Mouse (Mus musculus) CH12.LX (cell line): ENCODE results near the gene Igsf21. TPM values are rescaled to one million over a fixed set of nuclear protein-coding genes. Genes with fewer than 3 reads are reported as not detected.

ENCODE experiments used
- DNase-seq: peaks from one replicate; pipeline ENCODE4 v3.0.0-alpha.2; 2013; ENCODE audit errors: extremely low read depth
- H3K27ac ChIP-seq: 2 replicates; pipeline ENCODE4 v1.5.1; 2012; ENCODE audit warnings: low read depth, mild to moderate bottlenecking, control low read depth, moderate library complexity; ENCODE audit not compliant: insufficient read depth
- H3K27me3 ChIP-seq: replicated peaks from 2 replicates; pipeline ENCODE3; 2012; ENCODE audit warnings: inconsistent platforms
- H3K36me3 ChIP-seq, 2 experiments: replicated peaks in 1 of 2; 2 replicates each; pipeline versions ENCODE3 to v1.6.1; 2012; ENCODE audit warnings: inconsistent platforms in 1 of 2, low read length in 1 of 2, mild to moderate bottlenecking in 1 of 2, mixed read lengths in 1 of 2, moderate library complexity in 1 of 2; ENCODE audit not compliant: control insufficient read depth in 1 of 2, insufficient read depth in 1 of 2
- H3K4me1 ChIP-seq, 2 experiments: 2 replicates each; pipeline ENCODE4 v1.6.1; 2012; ENCODE audit warnings: inconsistent platforms in 1 of 2, moderate library complexity in 1 of 2; ENCODE audit not compliant: insufficient read depth in 2 of 2, control insufficient read depth in 1 of 2
- H3K4me2 ChIP-seq: 2 replicates; pipeline ENCODE4 v1.6.1; 2012; ENCODE audit warnings: low read depth, mild to moderate bottlenecking, control low read depth; ENCODE audit not compliant: poor library complexity, insufficient read depth, severe bottlenecking
- H3K4me3 ChIP-seq, 3 experiments: fragments of 150-350 bp in 1 of 3; sonication (generic) in 1 of 3; replicated peaks in 1 of 3; 2 replicates each; pipeline versions ENCODE3 to v1.5.1; 2011 to 2012; ENCODE audit warnings: low read depth in 2 of 3, low read length in 2 of 3, mild to moderate bottlenecking in 2 of 3, moderate library complexity in 2 of 3, control low read depth in 1 of 3, improper control_type of control experiment in 1 of 3, inconsistent platforms in 1 of 3, mixed read lengths in 1 of 3; ENCODE audit not compliant: poor library complexity in 1 of 3
- H3K79me2 ChIP-seq: replicated peaks from 2 replicates; pipeline ENCODE4 v1.6.1; 2012; ENCODE audit warnings: mild to moderate bottlenecking, moderate library complexity; ENCODE audit not compliant: control insufficient read depth, poor library complexity, insufficient read depth, severe bottlenecking; ENCODE audit errors: extremely low read depth
- H3K9ac ChIP-seq: 2 replicates; pipeline ENCODE4 v1.6.1; 2012; ENCODE audit warnings: low read depth, mild to moderate bottlenecking, control low read depth, moderate library complexity; ENCODE audit not compliant: insufficient read depth
- H3K9me3 ChIP-seq: replicated peaks from 2 replicates; pipeline ENCODE3; 2012; ENCODE audit warnings: low read length, inconsistent platforms, mixed read lengths
- BHLHE40 ChIP-seq: IDR thresholded peaks from 2 replicates; pipeline ENCODE4 v1.6.1; 2011; ENCODE audit warnings: mild to moderate bottlenecking, low read depth, low read length, improper control_type of control experiment
- E2F4 ChIP-seq: IDR thresholded peaks from 2 replicates; pipeline ENCODE4 v1.6.1; 2011; ENCODE audit warnings: low read depth, low read length, improper control_type of control experiment; ENCODE audit not compliant: insufficient replicate concordance
- ELF1 ChIP-seq: IDR thresholded peaks from 2 replicates; pipeline ENCODE4 v1.6.1; 2014; ENCODE audit warnings: low read depth, mild to moderate bottlenecking, inconsistent platforms, low read length, improper control_type of control experiment
- EP300 ChIP-seq: IDR thresholded peaks from 2 replicates; pipeline ENCODE4 v1.6.1; 2011; ENCODE audit warnings: low read length, improper control_type of control experiment
- ETS1 ChIP-seq: conservative IDR thresholded peaks from 2 replicates; pipeline ENCODE4 v1.6.1; 2012; ENCODE audit warnings: low read depth, mild to moderate bottlenecking, inconsistent platforms, low read length, improper control_type of control experiment, moderate library complexity
- GABPA ChIP-seq: IDR thresholded peaks from 2 replicates; pipeline ENCODE4 v1.6.1; 2012; ENCODE audit warnings: low read depth, low read length, improper control_type of control experiment, inconsistent platforms; ENCODE audit not compliant: insufficient replicate concordance
- HCFC1 ChIP-seq: IDR thresholded peaks from 2 replicates; pipeline ENCODE4 v1.6.1; 2012; ENCODE audit warnings: low read depth, mild to moderate bottlenecking, inconsistent platforms, low read length, improper control_type of control experiment
- IRF4 ChIP-seq: IDR thresholded peaks from 2 replicates; pipeline ENCODE4 v1.6.1; 2014; ENCODE audit warnings: low read depth, mild to moderate bottlenecking, inconsistent platforms, low read length, improper control_type of control experiment
- JUN ChIP-seq: IDR thresholded peaks from 2 replicates; pipeline ENCODE4 v1.6.1; 2011; ENCODE audit warnings: low read depth, mild to moderate bottlenecking, low read length, improper control_type of control experiment, moderate library complexity; ENCODE audit not compliant: insufficient read depth
- JUND ChIP-seq: conservative IDR thresholded peaks from 2 replicates; pipeline ENCODE4 v1.6.1; 2011; ENCODE audit warnings: low read depth, low read length, improper control_type of control experiment
- MAFK ChIP-seq: IDR thresholded peaks from 2 replicates; pipeline ENCODE4 v1.6.1; 2011; ENCODE audit warnings: low read length, improper control_type of control experiment; ENCODE audit not compliant: insufficient replicate concordance
- MAX ChIP-seq: IDR thresholded peaks from 2 replicates; pipeline ENCODE4 v1.6.1; 2011; ENCODE audit warnings: low read length, improper control_type of control experiment
- NRF1 ChIP-seq: IDR thresholded peaks from 2 replicates; pipeline ENCODE4 v1.6.1; 2014; ENCODE audit warnings: low read depth, mild to moderate bottlenecking, inconsistent platforms, low read length, improper control_type of control experiment, moderate library complexity
- PAX5 ChIP-seq: IDR thresholded peaks from 2 replicates; pipeline ENCODE4 v1.6.1; 2012; ENCODE audit warnings: low read length, inconsistent platforms, mixed read lengths
- POLR2A ChIP-seq: IDR thresholded peaks from 2 replicates; pipeline ENCODE4 v1.6.1; 2011; ENCODE audit warnings: low read depth, mild to moderate bottlenecking, improper control_type of control experiment, low read length
- POLR2AphosphoS2 ChIP-seq: IDR thresholded peaks from 2 replicates; pipeline ENCODE4 v1.6.1; 2011; ENCODE audit warnings: low read depth, low read length, improper control_type of control experiment
- RAD21 ChIP-seq: IDR thresholded peaks from 2 replicates; pipeline ENCODE4 v1.6.1; 2011; ENCODE audit warnings: low read depth, mild to moderate bottlenecking, low read length, improper control_type of control experiment, moderate library complexity
- RCOR1 ChIP-seq: conservative IDR thresholded peaks from 2 replicates; pipeline ENCODE4 v1.6.1; 2012; ENCODE audit warnings: low read depth, mild to moderate bottlenecking, inconsistent platforms, low read length, improper control_type of control experiment
- SIN3A ChIP-seq: IDR thresholded peaks from 2 replicates; pipeline ENCODE4 v1.6.1; 2012; ENCODE audit warnings: low read length, improper control_type of control experiment, inconsistent platforms
- TBP ChIP-seq: conservative IDR thresholded peaks from 2 replicates; pipeline ENCODE4 v1.6.1; 2011; ENCODE audit warnings: low read depth, low read length, improper control_type of control experiment
- TCF12 ChIP-seq: IDR thresholded peaks from 2 replicates; pipeline ENCODE4 v1.6.1; 2014; ENCODE audit warnings: low read depth, mild to moderate bottlenecking, inconsistent platforms, low read length, improper control_type of control experiment
- UBTF ChIP-seq: IDR thresholded peaks from 2 replicates; pipeline ENCODE4 v1.6.1; 2012; ENCODE audit warnings: low read depth, mild to moderate bottlenecking, inconsistent platforms, low read length, improper control_type of control experiment, moderate library complexity
- USF1 ChIP-seq: IDR thresholded peaks from 2 replicates; pipeline ENCODE4 v1.6.1; 2014; ENCODE audit warnings: low read depth, mild to moderate bottlenecking, inconsistent platforms, low read length, improper control_type of control experiment
- USF2 ChIP-seq: conservative IDR thresholded peaks from 2 replicates; pipeline ENCODE4 v1.6.1; 2011; ENCODE audit warnings: low read depth, low read length, improper control_type of control experiment
- ZC3H11A ChIP-seq: IDR thresholded peaks from 2 replicates; pipeline ENCODE4 v1.6.1; 2012; ENCODE audit warnings: low read depth, mild to moderate bottlenecking, inconsistent platforms, low read length, improper control_type of control experiment
- ZKSCAN1 ChIP-seq: IDR thresholded peaks from 2 replicates; pipeline ENCODE4 v1.6.1; 2012; ENCODE audit warnings: low read depth, inconsistent platforms, low read length, improper control_type of control experiment, borderline replicate concordance
- ZMIZ1 ChIP-seq: IDR thresholded peaks from 2 replicates; pipeline ENCODE4 v1.6.1; 2012; ENCODE audit warnings: low read depth, mild to moderate bottlenecking, inconsistent platforms, low read length, improper control_type of control experiment
- ZNF384 ChIP-seq: IDR thresholded peaks from 2 replicates; pipeline ENCODE4 v1.6.1; 2012; ENCODE audit warnings: low read depth, low read length, improper control_type of control experiment, inconsistent platforms
- dilution Hi-C: fragments of 300-500 bp; cut with MboI; formaldehyde crosslinking; loops from 2 replicates; pipeline ENCODE4 v1.14.3; 2020; ENCODE audit warnings: low sequenced_read_pairs; ENCODE audit not compliant: extremely low pct_unique_long_range_greater_than_20kb, extremely low pct_ligation_motif_present
- in situ Hi-C: fragments of 300-500 bp; cut with MboI; formaldehyde crosslinking; loops from 3 replicates; pipeline ENCODE4 v1.14.3; 2019; ENCODE audit warnings: low sequenced_read_pairs, low pct_ligation_motif_present, low pct_unique_long_range_greater_than_20kb, mixed read lengths
- polyA plus RNA-seq: library from polyadenylated mRNA; unstranded; fragments of >175 nt; gene quantifications from 2 replicates; pipeline ENCODE4 v1.2.1, GENCODE M21; 2012; ENCODE audit warnings: low read depth; ENCODE audit not compliant: insufficient read length
- total RNA-seq, 2 experiments: library from RNA; depleted of rRNA; stranded (reverse); fragments of 300-350 nt in 1 of 2; fragments of >200 nt in 1 of 2; gene quantifications; 2 replicates each; pipeline ENCODE4 v1.2.3; 2012 to 2014

Igsf21 gene
- total and polyA plus RNA-seq, 3 experiments, result not detected

GRCm38 (mm10) chr4:140225204-140225603 is 21.4 kb downstream of the Igsf21 start:
- Histone ChIP-seq H3K4me3 (no peak overlapping the region), H3K9ac (no peak overlapping the region), H3K4me1 (no peaks in the 10 kb centered on the region), H3K79me2 (no peaks in the 10 kb centered on the region), H3K9me3 (peaks cover 3% of the 10 kb centered on the region), H3K36me3 (no peaks in the 10 kb centered on the region), H3K27ac (no peak overlapping the region), H3K27me3 (peaks cover 60% of the 10 kb centered on the region), H3K4me2 (no peak overlapping the region)
- dilution Hi-C loops (no loop called here), in situ Hi-C loops (no loop called here)
- DNase-seq, result no peak
- TF ChIP-seq JUND (no peak), ZKSCAN1 (no peak), RAD21 (no peak), GABPA (no peak), POLR2AphosphoS2 (no peak), HCFC1 (no peak), TCF12 (no peak), USF2 (no peak), TBP (no peak), ELF1 (no peak), USF1 (no peak), ZC3H11A (no peak), ZNF384 (no peak), E2F4 (no peak), ETS1 (no peak), EP300 (no peak), MAX (no peak)

DNA sequence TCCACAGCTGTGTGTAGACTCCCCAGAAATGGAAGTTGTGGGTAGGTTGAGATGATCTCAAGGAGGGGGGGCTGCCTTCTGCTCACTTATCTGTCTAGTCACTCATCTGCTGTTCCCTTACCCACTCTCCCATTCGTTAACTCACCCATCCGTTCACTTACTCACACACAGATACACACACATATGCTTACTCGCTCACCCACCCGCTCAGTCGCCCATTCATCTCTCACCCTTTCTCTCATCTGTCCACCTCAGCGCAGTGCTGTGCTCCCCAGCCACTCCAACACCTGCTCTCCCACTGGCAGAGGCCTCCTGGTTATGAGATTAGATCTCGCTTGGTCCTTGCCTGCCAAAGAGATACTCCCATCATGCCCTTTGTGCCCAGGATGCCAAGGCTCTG is 22.1 kb downstream of the Igsf21 start:
- TF ChIP-seq ETS1, result no peak
- TF ChIP-seq NRF1, result no peak
- no peak for TF ChIP-seq RCOR1
- TF ChIP-seq USF2, result no peak
- TF ChIP-seq POLR2AphosphoS2, result no peak
- no peak for TF ChIP-seq PAX5
- TF ChIP-seq BHLHE40, result no peak
- no peak for TF ChIP-seq IRF4
- TF ChIP-seq JUN, result no peak
- TF ChIP-seq ZMIZ1, result no peak
- no peak for TF ChIP-seq ZKSCAN1
- no peak for TF ChIP-seq E2F4
- no peak for TF ChIP-seq MAX
- TF ChIP-seq SIN3A, result no peak
- no peak for TF ChIP-seq EP300
- no peak for TF ChIP-seq ZNF384
- no peak for TF ChIP-seq MAFK
- TF ChIP-seq POLR2A, result no peak
- no peak for TF ChIP-seq ELF1
- no peak for TF ChIP-seq UBTF
- Histone ChIP-seq H3K9ac (no peak overlapping the region), H3K4me2 (no peak overlapping the region), H3K79me2 (no peaks in the 10 kb centered on the region), H3K36me3 (no peaks in the 10 kb centered on the region), H3K27me3 (peaks cover 61% of the 10 kb centered on the region), H3K4me3 (no peak overlapping the region), H3K27ac (no peak overlapping the region), H3K9me3 (peaks cover 2% of the 10 kb centered on the region), H3K4me1 (no peaks in the 10 kb centered on the region)
- in situ Hi-C loops (no loop called here), dilution Hi-C loops (no loop called here)
- DNase-seq, result no peak
